Mouse (Mus musculus): ENCODE measurements around the gene Ccdc181. TPM values are rescaled to one million over a fixed set of nuclear protein-coding genes. Genes with fewer than 3 reads are reported as not detected.

Gene Ccdc181
- total RNA-seq, 1 experiment from 2014 or later = 8.2 TPM

GRCm38 (mm10) chr1:164335435-164335834 is 60.0 kb downstream of the Ccdc181 start:
- DNase-seq = no peak

GRCm38 (mm10) chr1:164335846-164336245 is 60.5 kb downstream of the Ccdc181 start:
- DNase-seq = no peak

Other genes with a start within 250 kb of the Ccdc181 start
- 3.4 and 4.0 TPM in 2 replicates for gene Sele, start 227.4 kb upstream of the Ccdc181 start, total RNA-seq (2021)
- 1.9 and 29.0 TPM in 2 replicates for gene Sell, start 213.6 kb upstream of the Ccdc181 start, total RNA-seq (2021)
- gene Selp, start 160.3 kb upstream of the Ccdc181 start, total RNA-seq (2021) = 1.2 and 1.4 TPM in 2 replicates
- 8.0 and 34.9 TPM in 2 replicates for gene F5, start 123.7 kb upstream of the Ccdc181 start, total RNA-seq (2021)
- 15.8 and 20.7 TPM in 2 replicates for gene Slc19a2, start 26.5 kb upstream of the Ccdc181 start, total RNA-seq (2021)
- gene Nme7, start 28.5 kb downstream of the Ccdc181 start, total RNA-seq (2021) = 15.5 TPM in 2 replicates
- 24.6 and 25.0 TPM in 2 replicates for gene Blzf1, start 31.9 kb downstream of the Ccdc181 start, total RNA-seq (2021)
- gene Atp1b1, start 182.8 kb downstream of the Ccdc181 start, total RNA-seq (2021) = 90.2 and 91.6 TPM in 2 replicates

Data from adrenal gland, postnatal 14 days (tissue).